Mouse (Mus musculus) activated CD4-positive, CD25-positive, alpha-beta regulatory T cell, adult 9 weeks (primary cell): ENCODE data around the gene Npat. TPM values are rescaled to one million over a fixed set of nuclear protein-coding genes. Genes with fewer than 3 reads are reported as not detected.

Experiments used
- polyA plus RNA-seq: library from polyadenylated mRNA; unstranded; fragments of 100-300 nt; shearing (Covaris generic); gene quantifications from one replicate; pipeline ENCODE4 v1.2.1, GENCODE M21; 2017

Npat gene
- polyA plus RNA-seq: 25.5 TPM

GRCm38 (mm10) chr9:53536558-53537320, at the start of gene Npat, which contains the start of gene Atm:
Gene Npat, plus strand, starts transcription at chr9:53537047.
Gene Atm, minus strand, starts transcription at chr9:53536740.

GRCm38 (mm10) chr9:53609968-53610781, 73.3 kb downstream of the Npat start, which contains the start of gene Acat1:
Gene Acat1, minus strand, starts transcription at chr9:53610382.

Other genes starting within 250 kb of the Npat start
- 1.0 TPM for gene Exph5, start 235.4 kb upstream of the Npat start, polyA plus RNA-seq
- gene Kdelc2, start 153.0 kb upstream of the Npat start, polyA plus RNA-seq: 1.1 TPM
- gene 4930550C14Rik, start 134.7 kb upstream of the Npat start, polyA plus RNA-seq: 0.54 TPM
- 38.0 TPM for gene Atm, start 307 bp upstream of the Npat start, polyA plus RNA-seq
- gene Acat1, start 73.3 kb downstream of the Npat start, polyA plus RNA-seq: 64.9 TPM
- gene Cul5, start 133.0 kb downstream of the Npat start, polyA plus RNA-seq: 19.1 TPM
- gene Rab39, start 169.2 kb downstream of the Npat start, polyA plus RNA-seq: 0.12 TPM
- gene Slc35f2, start 234.5 kb downstream of the Npat start, polyA plus RNA-seq: 22.2 TPM